Mouse (Mus musculus): Measurements from ENCODE around the gene Gp5.

The Gp5 gene

GRCm38 (mm10) chr16:30280676-30281297 lies 29.8 kb downstream of the Gp5 start:
- in situ Hi-C loops (cut with MboI; ENCODE audit: low sequenced_read_pairs), result no loop called here

GRCm38 (mm10) chr16:30278406-30278805 lies 32.2 kb downstream of the Gp5 start:
- in situ Hi-C loops (cut with MboI; ENCODE audit: low sequenced_read_pairs), result no loop called here

- in situ Hi-C loops (cut with MboI; ENCODE audit: low sequenced_read_pairs), result no loop called here
Measured at GRCm38 (mm10) chr16:30275558-30276340, 34.8 kb downstream of the Gp5 start.

GRCm38 (mm10) chr16:30273065-30273464 lies 37.5 kb downstream of the Gp5 start:
- in situ Hi-C loops (cut with MboI; ENCODE audit: low sequenced_read_pairs), result loop anchor here (25.0 kb wide), 1 partner anchor 789 kb away; no protein-coding TSS in a partner anchor

GRCm38 (mm10) chr16:30271941-30272595 lies 38.5 kb downstream of the Gp5 start:
- in situ Hi-C loops (cut with MboI; ENCODE audit: low sequenced_read_pairs), result loop anchor here (25.0 kb wide), 1 partner anchor 790 kb away; no protein-coding TSS in a partner anchor

- in situ Hi-C loops (cut with MboI; ENCODE audit: low sequenced_read_pairs), result loop anchor here (25.0 kb wide), 1 partner anchor 791 kb away; no protein-coding TSS in a partner anchor
Measured at GRCm38 (mm10) chr16:30271223-30271761, 39.3 kb downstream of the Gp5 start.

GRCm38 (mm10) chr16:30267359-30267758 lies 43.2 kb downstream of the Gp5 start, which contains the start of gene Cpn2:
Gene Cpn2, minus strand, starts transcription at chr16:30267499.
- in situ Hi-C loops (cut with MboI; ENCODE audit: low sequenced_read_pairs), result loop anchor here (10.0 to 25.0 kb wide), 2 partner anchors 247 to 795 kb away; no protein-coding TSS in a partner anchor

- in situ Hi-C loops (cut with MboI; ENCODE audit: low sequenced_read_pairs), result loop anchor here (10.0 to 25.0 kb wide), 2 partner anchors 248 to 796 kb away; no protein-coding TSS in a partner anchor
Measured at GRCm38 (mm10) chr16:30266561-30266960, 44.0 kb downstream of the Gp5 start.

GRCm38 (mm10) chr16:30265611-30266010 lies 45.0 kb downstream of the Gp5 start:
- in situ Hi-C loops (cut with MboI; ENCODE audit: low sequenced_read_pairs), result loop anchor here (10.0 to 25.0 kb wide), 2 partner anchors 249 to 797 kb away; no protein-coding TSS in a partner anchor

GRCm38 (mm10) chr16:30263156-30263555 lies 47.4 kb downstream of the Gp5 start:
- in situ Hi-C loops (cut with MboI; ENCODE audit: low sequenced_read_pairs), result loop anchor here (10.0 to 25.0 kb wide), 2 partner anchors 252 to 799 kb away; no protein-coding TSS in a partner anchor

- in situ Hi-C loops (cut with MboI; ENCODE audit: low sequenced_read_pairs), result loop anchor here (10.0 to 25.0 kb wide), 2 partner anchors 252 to 800 kb away; no protein-coding TSS in a partner anchor
Measured at GRCm38 (mm10) chr16:30262664-30263063, 47.9 kb downstream of the Gp5 start.

- in situ Hi-C loops (cut with MboI; ENCODE audit: low sequenced_read_pairs), result loop anchor here (10.0 to 25.0 kb wide), 2 partner anchors 253 to 800 kb away; no protein-coding TSS in a partner anchor
Measured at GRCm38 (mm10) chr16:30262157-30262556, 48.4 kb downstream of the Gp5 start.

- in situ Hi-C loops (cut with MboI; ENCODE audit: low sequenced_read_pairs), result loop anchor here (10.0 to 25.0 kb wide), 2 partner anchors 253 to 801 kb away; no protein-coding TSS in a partner anchor
Measured at GRCm38 (mm10) chr16:30261341-30261740, 49.2 kb downstream of the Gp5 start.

- in situ Hi-C loops (cut with MboI; ENCODE audit: low sequenced_read_pairs), result loop anchor here (10.0 to 25.0 kb wide), 2 partner anchors 255 to 802 kb away; no protein-coding TSS in a partner anchor
Measured at GRCm38 (mm10) chr16:30260012-30260635, 50.5 kb downstream of the Gp5 start.

- in situ Hi-C loops (cut with MboI; ENCODE audit: low sequenced_read_pairs), result loop anchor here (25.0 kb wide), 1 partner anchor 803 kb away; no protein-coding TSS in a partner anchor
Measured at GRCm38 (mm10) chr16:30259444-30259843, 51.1 kb downstream of the Gp5 start.

- in situ Hi-C loops (cut with MboI; ENCODE audit: low sequenced_read_pairs), result loop anchor here (25.0 kb wide), 1 partner anchor 804 kb away; no protein-coding TSS in a partner anchor
Measured at GRCm38 (mm10) chr16:30258441-30258840, 52.1 kb downstream of the Gp5 start.

GRCm38 (mm10) chr16:30257718-30258117 lies 52.9 kb downstream of the Gp5 start:
- in situ Hi-C loops (cut with MboI; ENCODE audit: low sequenced_read_pairs), result loop anchor here (25.0 kb wide), 1 partner anchor 805 kb away; no protein-coding TSS in a partner anchor
